Comparison of ENCODE assay signal across 7 mouse cellular contexts in genomic region chr15:84446997-84447396, GRCm38 (mm10). TPM values are rescaled to one million over a fixed set of nuclear protein-coding genes. Genes with fewer than 3 reads are reported as not detected.
DNase-seq lines count a peak whose midpoint lies in the region; ATAC-seq and TF ChIP-seq lines count a peak whose summit lies in the region.

Gene Shisal1, minus strand, starts transcription at chr15:84447097.

- no peak for TF ChIP-seq CTCF in liver, adult 2 months (IDR thresholded peaks at IDR 0.05; ENCODE audit: low read depth, low read length)

- H3K36me3 ChIP-seq in liver, adult 2 months (ENCODE audit: control insufficient read depth, insufficient read depth, low read length) = no peaks in the 10 kb centered on the region
- no peaks in the 10 kb centered on the region for H3K36me3 ChIP-seq in forebrain, embryonic 14.5 days (ENCODE audit: control insufficient read depth, insufficient read depth, low read length)
- H3K36me3 ChIP-seq in neural tube, embryonic 15.5 days = no peaks in the 10 kb centered on the region

- H3K27ac ChIP-seq in liver, adult 2 months (replicated peaks; ENCODE audit: insufficient read depth, low read depth, low read length) = no peak within 1 kb of the TSS
- peak within 1 kb of the TSS; percentile 55 for H3K27ac ChIP-seq in forebrain, embryonic 14.5 days (ENCODE audit: low read depth, low read length)
- no peak within 1 kb of the TSS for H3K27ac ChIP-seq in neural tube, embryonic 15.5 days (replicated peaks)

- H3K4me2 ChIP-seq in forebrain, embryonic 14.5 days (ENCODE audit: low read length) = peak within 1 kb of the TSS; percentile 88
- H3K4me2 ChIP-seq in neural tube, embryonic 15.5 days = peak within 1 kb of the TSS; percentile 94

- 0 out of 2 replicates have a peak within 1 kb of the TSS, but pooled peaks have one; percentile 17 for H3K9ac ChIP-seq in liver, adult 2 months (ENCODE audit: low read depth, low read length)
- H3K9ac ChIP-seq in forebrain, embryonic 14.5 days (ENCODE audit: low read length) = peak within 1 kb of the TSS; percentile 84
- H3K9ac ChIP-seq in neural tube, embryonic 15.5 days (replicated peaks) = peak within 1 kb of the TSS; percentile 64

- peaks cover 13% of the 10 kb centered on the region for H3K27me3 ChIP-seq in liver, adult 2 months (ENCODE audit: control insufficient read depth, insufficient read depth, low read length)
- peaks cover 6% of the 10 kb centered on the region for H3K27me3 ChIP-seq in forebrain, embryonic 14.5 days (replicated peaks; ENCODE audit: control insufficient read depth, insufficient read depth, low read length)
- H3K27me3 ChIP-seq in neural tube, embryonic 15.5 days (replicated peaks) = peaks cover 36% of the 10 kb centered on the region

- no peak within 1 kb of the TSS for H3K4me3 ChIP-seq in liver, adult 2 months (ENCODE audit: insufficient read depth, low read depth, low read length)
- H3K4me3 ChIP-seq in forebrain, embryonic 14.5 days (ENCODE audit: low read depth, low read length) = peak within 1 kb of the TSS; percentile 56
- peak within 1 kb of the TSS; percentile 57 for H3K4me3 ChIP-seq in neural tube, embryonic 15.5 days (replicated peaks)

- intact Hi-C loops in left cerebral cortex, postnatal 14 days (cut with DNase I) = loop anchor here (5.0 kb wide), 2 partner anchors 145 to 165 kb away; no protein-coding TSS in a partner anchor

- no peaks in the 10 kb centered on the region for H3K4me1 ChIP-seq in liver, adult 2 months (ENCODE audit: control insufficient read depth, insufficient read depth, low read length)
- H3K4me1 ChIP-seq in forebrain, embryonic 14.5 days (ENCODE audit: control insufficient read depth, insufficient read depth, low read length) = peaks cover 23% of the 10 kb centered on the region
- H3K4me1 ChIP-seq in neural tube, embryonic 15.5 days = peaks cover 43% of the 10 kb centered on the region

- no peak for DNase-seq in liver, adult 2 months (ENCODE audit: extremely low read depth, low read depth, low spot score)
- DNase-seq in liver = no peak
- DNase-seq in forebrain, embryonic 14.5 days (ENCODE audit: low spot score) = no peak
- DNase-seq in left cerebral cortex, postnatal 14 days (ENCODE audit: low spot score in 2 of 2) = no peak
- no peak for DNase-seq in spleen, postnatal 4 days (ENCODE audit: low spot score in 2 of 2)

- H3K79me2 ChIP-seq in liver, adult 2 months (ENCODE audit: control insufficient read depth, insufficient read depth, low read length) = no peaks in the 10 kb centered on the region

- TF ChIP-seq POLR2A in liver, adult 2 months (IDR thresholded peaks at IDR 0.05; ENCODE audit: extremely low read depth, insufficient read depth, low read length) = no peak

- no peaks in the 10 kb centered on the region for H3K9me3 ChIP-seq in forebrain, embryonic 14.5 days (replicated peaks; ENCODE audit: control insufficient read depth, low read length)
- H3K9me3 ChIP-seq in neural tube, embryonic 15.5 days (replicated peaks) = no peaks in the 10 kb centered on the region

- ATAC-seq in forebrain, embryonic 14.5 days = no peak
- no peak for ATAC-seq in neural tube, embryonic 15.5 days (ENCODE audit: low FRiP score)
- no peak for ATAC-seq in granulocyte monocyte progenitor cell, adult 5-6 weeks (replicated peaks; ENCODE audit: poor library complexity, severe bottlenecking)

- 18% methylated on average over 9 of the region's 9 CpGs for WGBS in liver, adult 2 months
- WGBS in forebrain, embryonic 14.5 days = 13% methylated on average over 8 of the region's 9 CpGs
- WGBS in neural tube, embryonic 15.5 days = 13% methylated on average over 9 of the region's 9 CpGs

RNA-seq across cellular contexts. Expression of gene Shisal1, which starts in this region (rescaled TPM):
- under 0.01 TPM in 1 of 2 replicates, not detected in the other for total RNA-seq in liver, adult 2 months (2014; rRNA removed)
- polyA plus RNA-seq in liver, adult 2 months (2012; rRNA removed) = 0.02 and 0.11 TPM in 2 replicates
- polyA plus RNA-seq in forebrain, embryonic 14.5 days (2014; fragmentation: Nextera tagmentation; extraction: Ambion mirVana) = 7.9 and 9.6 TPM in 2 replicates
- 10 to 100 TPM; 45.8 to 57.1 TPM for total RNA-seq in left cerebral cortex, postnatal 14 days (2021)
- 8.0 and 8.4 TPM in 2 replicates for polyA plus RNA-seq in neural tube, embryonic 15.5 days (2015; fragmentation: Nextera tagmentation; extraction: Ambion mirVana)
- not detected in 2 replicates for total RNA-seq in granulocyte monocyte progenitor cell, adult 5-6 weeks (2014; fragmentation: Nextera tagmentation)
- total RNA-seq in granulocyte monocyte progenitor cell, adult 5-6 weeks (2017) = not detected in 2 replicates

Comparison
In these comparisons a context has a peak if more than half of its experiments do, and no peak if none do; other contexts are left out.
1. RNA of gene Shisal1 (total RNA-seq): 45.8 to 57.1 TPM in left cerebral cortex, postnatal 14 days; under 0.01 TPM in liver, adult 2 months and not detected in granulocyte monocyte progenitor cell, adult 5-6 weeks; every median in the first group is over 10 times any median in the second.
2. H3K9ac ChIP-seq: peak in every context shown above with its lines; median percentile 84 in forebrain, embryonic 14.5 days; 64 in neural tube, embryonic 15.5 days; 17 in liver, adult 2 months.